ENCODE assay signal across 8 mouse cellular contexts in the genomic region with DNA sequence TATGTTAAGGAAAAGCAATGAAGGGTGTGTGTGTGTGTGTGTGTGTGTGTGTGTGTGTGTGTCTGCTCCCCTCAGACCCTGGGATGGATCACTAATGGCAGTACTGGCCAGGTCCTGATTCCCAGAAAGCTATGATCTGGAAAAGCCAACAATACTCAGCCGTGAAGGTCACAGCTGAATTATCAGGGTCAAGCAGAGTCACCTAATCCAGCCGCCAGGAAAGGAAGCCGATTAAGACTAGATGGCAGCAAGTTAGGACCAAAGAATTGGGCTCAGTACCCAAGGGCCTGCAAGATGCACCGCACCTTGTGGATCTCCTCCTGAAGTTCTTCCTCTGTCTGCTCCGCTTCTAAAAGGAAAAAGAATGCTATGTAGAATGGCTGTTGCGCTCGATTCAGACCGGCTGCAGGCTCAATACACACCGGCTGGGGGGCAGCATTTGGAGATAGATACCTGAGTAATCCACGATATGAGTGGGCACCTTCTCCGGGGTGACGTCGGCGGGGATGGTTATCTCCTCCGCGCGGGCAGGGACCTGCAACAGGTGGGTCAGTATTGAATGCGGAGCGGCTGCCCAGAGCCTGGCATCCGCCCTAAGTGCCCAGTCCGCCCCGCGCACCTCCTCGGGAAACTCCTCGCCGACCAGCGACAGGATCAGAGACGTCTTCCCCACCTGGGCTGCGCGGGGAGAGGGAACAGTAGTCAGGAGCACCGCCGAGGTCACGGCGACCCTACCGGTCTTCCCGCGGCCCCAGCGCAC. TPM values are rescaled to one million over a fixed set of nuclear protein-coding genes. Genes with fewer than 3 reads are reported as not detected.
DNase-seq lines count a peak whose midpoint lies in the region; ATAC-seq lines count a peak whose summit lies in the region.

No protein-coding gene starts in this region.

- peak overlapping the region; percentile 85 for H3K4me3 ChIP-seq in intestine, embryonic 16.5 days (ENCODE audit: low read length)
- peak overlapping the region; percentile 90 for H3K4me3 ChIP-seq in midbrain, embryonic 11.5 days (ENCODE audit: low read depth, low read length)

- H3K27ac ChIP-seq in intestine, embryonic 16.5 days (ENCODE audit: low read length), result peak overlapping the region; percentile 86
- H3K27ac ChIP-seq in midbrain, embryonic 11.5 days (ENCODE audit: low read depth, low read length), result no peak overlapping the region; the same call in 1 of the 2 replicates

- H3K4me1 ChIP-seq in intestine, embryonic 16.5 days (ENCODE audit: control insufficient read depth, insufficient read depth, low read length), result peaks cover 13% of the 10 kb centered on the region
- peaks cover 8% of the 10 kb centered on the region for H3K4me1 ChIP-seq in midbrain, embryonic 11.5 days (ENCODE audit: control insufficient read depth, insufficient read depth, low read length)

- no peak for DNase-seq in frontal cortex, adult 2 months (ENCODE audit: extremely low spot score in 1 of 2, low spot score in 1 of 2)
- DNase-seq in urinary bladder, postnatal 14 days (ENCODE audit: low spot score), result peak; percentile 41
- DNase-seq in urinary bladder, postnatal 4 days (ENCODE audit: low spot score in 2 of 2), result no peak
- no peak for DNase-seq in midbrain, embryonic 11.5 days (ENCODE audit: low spot score, missing footprints)
- DNase-seq in yolk sac, embryonic 10.5 days (ENCODE audit: low spot score), result no peak
- no peak for DNase-seq in spleen, adult 18-20 months

- peak overlapping the region; percentile 93 for H3K9ac ChIP-seq in intestine, embryonic 16.5 days (ENCODE audit: low read depth, low read length)
- H3K9ac ChIP-seq in midbrain, embryonic 11.5 days (ENCODE audit: low read length), result peak overlapping the region; percentile 89

- peaks cover 19% of the 10 kb centered on the region; the same call in 1 of the 2 replicates for H3K36me3 ChIP-seq in intestine, embryonic 16.5 days (ENCODE audit: control insufficient read depth, insufficient read depth, low read length)
- H3K36me3 ChIP-seq in midbrain, embryonic 11.5 days (ENCODE audit: control insufficient read depth, insufficient read depth, low read length), result peaks cover 26% of the 10 kb centered on the region

- ATAC-seq in frontal cortex, adult (ENCODE audit: low TSS enrichment), result 0 out of 2 replicates have a peak, but pooled peaks have one; percentile 5
- ATAC-seq in intestine, embryonic 16.5 days, result peak; percentile 57
- peak; percentile 45; the same call in 1 of the 2 replicates for ATAC-seq in midbrain, embryonic 11.5 days (ENCODE audit: low FRiP score)

- 2% methylated on average over 38 of the region's 38 CpGs for WGBS in intestine, embryonic 16.5 days
- 5% methylated on average over 33 of the region's 38 CpGs for WGBS in midbrain, embryonic 11.5 days

- H3K9me3 ChIP-seq in intestine, embryonic 16.5 days (ENCODE audit: control insufficient read depth, low read length), result no peaks in the 10 kb centered on the region
- H3K9me3 ChIP-seq in midbrain, embryonic 11.5 days (ENCODE audit: control insufficient read depth, low read length), result no peaks in the 10 kb centered on the region

- H3K27me3 ChIP-seq in intestine, embryonic 16.5 days (replicated peaks; ENCODE audit: control insufficient read depth, insufficient read depth, low read length), result no peaks in the 10 kb centered on the region
- no peaks in the 10 kb centered on the region for H3K27me3 ChIP-seq in midbrain, embryonic 11.5 days (ENCODE audit: control insufficient read depth, insufficient read depth, low read length)

- peak overlapping the region; percentile 79 for H3K4me2 ChIP-seq in intestine, embryonic 16.5 days (ENCODE audit: low read depth, low read length)
- peak overlapping the region; percentile 94 for H3K4me2 ChIP-seq in midbrain, embryonic 11.5 days

RNA-seq across cellular contexts. Expression of a gene that starts 0.8 kb away (rescaled TPM):
- polyA plus RNA-seq in frontal cortex, adult 2 months (2012; rRNA removed), result 101 and 122 TPM in 2 replicates
- polyA plus RNA-seq in intestine, embryonic 16.5 days (2015; fragmentation: Nextera tagmentation; extraction: Ambion mirVana), result 21.5 and 23.2 TPM in 2 replicates
- 7.0 and 8.7 TPM in 2 replicates for polyA plus RNA-seq in midbrain, embryonic 11.5 days (2014; fragmentation: Nextera tagmentation; extraction: Ambion mirVana)

RNA-seq across cellular contexts. Expression of a gene that starts 2.3 kb away (rescaled TPM):
- polyA plus RNA-seq in frontal cortex, adult 2 months (2012; rRNA removed), result 41.5 and 43.1 TPM in 2 replicates
- polyA plus RNA-seq in intestine, embryonic 16.5 days (2015; fragmentation: Nextera tagmentation; extraction: Ambion mirVana), result 1.4 and 2.3 TPM in 2 replicates
- 0.63 and 1.2 TPM in 2 replicates for polyA plus RNA-seq in midbrain, embryonic 11.5 days (2014; fragmentation: Nextera tagmentation; extraction: Ambion mirVana)

RNA-seq across cellular contexts. Expression of a gene that starts 6.7 kb away (rescaled TPM):
- 106 and 111 TPM in 2 replicates for polyA plus RNA-seq in frontal cortex, adult 2 months (2012; rRNA removed)
- 1.6 and 2.0 TPM in 2 replicates for polyA plus RNA-seq in intestine, embryonic 16.5 days (2015; fragmentation: Nextera tagmentation; extraction: Ambion mirVana)
- 2.3 and 3.2 TPM in 2 replicates for polyA plus RNA-seq in midbrain, embryonic 11.5 days (2014; fragmentation: Nextera tagmentation; extraction: Ambion mirVana)

RNA-seq across cellular contexts. Expression of a gene that starts 10.6 kb away (rescaled TPM):
- polyA plus RNA-seq in frontal cortex, adult 2 months (2012; rRNA removed), result 272 and 292 TPM in 2 replicates
- polyA plus RNA-seq in intestine, embryonic 16.5 days (2015; fragmentation: Nextera tagmentation; extraction: Ambion mirVana), result 303 and 321 TPM in 2 replicates
- 280 and 296 TPM in 2 replicates for polyA plus RNA-seq in midbrain, embryonic 11.5 days (2014; fragmentation: Nextera tagmentation; extraction: Ambion mirVana)

RNA-seq across cellular contexts. Expression of a gene that starts 15.1 kb away (rescaled TPM):
- 65.0 and 65.6 TPM in 2 replicates for polyA plus RNA-seq in frontal cortex, adult 2 months (2012; rRNA removed)
- polyA plus RNA-seq in intestine, embryonic 16.5 days (2015; fragmentation: Nextera tagmentation; extraction: Ambion mirVana), result 50.1 and 50.9 TPM in 2 replicates
- polyA plus RNA-seq in midbrain, embryonic 11.5 days (2014; fragmentation: Nextera tagmentation; extraction: Ambion mirVana), result 50.3 and 54.1 TPM in 2 replicates

Comparison
In these comparisons a context has a peak if more than half of its experiments do, and no peak if none do; other contexts are left out.
1. ATAC-seq: peak in every context shown above with its lines; median percentile 57 in intestine, embryonic 16.5 days; 45 in midbrain, embryonic 11.5 days; 5 in frontal cortex, adult.
2. RNA of a gene that starts 2.3 kb away (polyA plus RNA-seq): 41.5 to 43.1 TPM in frontal cortex, adult 2 months; 1.4 to 2.3 TPM in intestine, embryonic 16.5 days and 0.63 to 1.2 TPM in midbrain, embryonic 11.5 days; every median in the first group is over 10 times any median in the second.
3. RNA of a gene that starts 6.7 kb away (polyA plus RNA-seq): 106 to 111 TPM in frontal cortex, adult 2 months; 2.3 to 3.2 TPM in midbrain, embryonic 11.5 days and 1.6 to 2.0 TPM in intestine, embryonic 16.5 days; every median in the first group is over 10 times any median in the second.